Mouse (Mus musculus) heart, adult 2 months (tissue): ENCODE data around the gene Mia.

Experiments
- CTCF ChIP-seq: fragments of 200-600 bp; IDR thresholded peaks from 2 replicates; pipeline ENCODE4 v1.8.1; 2022; ENCODE audit warnings: antibody characterized with exemption, mild to moderate bottlenecking, moderate library complexity
- EP300 ChIP-seq: fragments of 200-500 bp; IDR thresholded peaks from 2 replicates; pipeline ENCODE4 v1.6.1; 2011; ENCODE audit warnings: low read depth, low read length, control low read depth; ENCODE audit not compliant: insufficient read depth
- POLR2A ChIP-seq: fragments of 200-500 bp; IDR thresholded peaks from 2 replicates; pipeline ENCODE4 v1.6.1; 2011; ENCODE audit warnings: mild to moderate bottlenecking, low read depth, low read length, control low read depth; ENCODE audit not compliant: insufficient read depth

- TF ChIP-seq CTCF (no peak), POLR2A (no peak), EP300 (no peak)
Measured at GRCm38 (mm10) chr7:27227676-27228075, 46.7 kb upstream of the Mia start.
